Mouse (Mus musculus): ENCODE data around the gene Trpc1.

GRCm38 (mm10) chr9:95705371-95705770 is 44.8 kb downstream of the Trpc1 start:
- no peak for TF ChIP-seq ZNF384 (IDR thresholded peaks at IDR 0.05; ENCODE audit: low read depth, low read length)
- TF ChIP-seq MAFK (IDR thresholded peaks at IDR 0.05; ENCODE audit: insufficient read depth, low read depth, low read length), result no peak
- no peak for TF ChIP-seq ZC3H11A (IDR thresholded peaks at IDR 0.05; ENCODE audit: borderline replicate concordance, low read depth, low read length)
- no peak for TF ChIP-seq CHD2 (IDR thresholded peaks at IDR 0.05; ENCODE audit: low read depth, low read length)

All from ES-E14 (cell line).